10 mouse cellular contexts compared by ENCODE assay signal in the genomic region with DNA sequence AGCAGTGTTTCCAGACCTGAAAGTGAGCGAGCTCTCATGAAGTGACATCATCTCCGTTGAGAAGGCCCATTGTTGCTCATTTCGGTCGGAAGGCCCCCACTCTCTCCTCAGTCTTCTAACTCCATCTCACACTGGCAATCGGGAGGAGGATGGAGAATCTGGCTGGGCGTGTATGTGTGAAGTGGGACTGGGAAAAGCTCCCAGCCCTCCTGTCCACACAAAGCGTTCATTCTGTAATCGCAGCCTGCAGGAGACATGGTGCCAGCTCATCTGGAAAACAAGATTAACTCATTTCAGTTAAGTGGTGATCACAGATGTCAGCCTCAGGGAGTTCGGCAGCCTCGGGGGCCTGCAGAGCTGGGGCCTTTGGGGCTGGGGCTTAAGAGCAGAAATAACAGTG.
A peak's percentile ranks its signal among the peaks of the same experiment; 100 is the strongest.
DNase-seq lines count a peak whose midpoint lies in the region; ATAC-seq lines count a peak whose summit lies in the region.
"Had no signal": no experiment of that assay in that cellular context is flagged by ENCODE, and none has a peak within 500 bp of the region (broad histone marks: within the 10 kb centered on the region; RNA-seq: fewer than 3 reads in every experiment).

No protein-coding gene starts in this region.

- H3K9me3 ChIP-seq in forebrain, embryonic 16.5 days (ENCODE audit: control insufficient read depth, low read length): no peaks in the 10 kb centered on the region
- H3K9me3 ChIP-seq: intestine, embryonic 15.5 days; limb, embryonic 10.5 days had no signal

- no peak overlapping the region for H3K4me3 ChIP-seq in forebrain, embryonic 16.5 days (replicated peaks; ENCODE audit: low read length)
- H3K4me3 ChIP-seq: intestine, embryonic 15.5 days; limb, embryonic 10.5 days had no signal

- no peak overlapping the region for H3K27ac ChIP-seq in forebrain, embryonic 16.5 days (ENCODE audit: low read length)
- H3K27ac ChIP-seq: intestine, embryonic 15.5 days; limb, embryonic 10.5 days had no signal

- 3% methylated on average over 10 of the region's 10 CpGs for WGBS in forebrain, embryonic 16.5 days

- H3K9ac ChIP-seq in forebrain, embryonic 16.5 days (replicated peaks; ENCODE audit: low read depth, low read length): no peak overlapping the region
- H3K9ac ChIP-seq: intestine, embryonic 15.5 days had no signal

- H3K36me3 ChIP-seq in forebrain, embryonic 16.5 days (ENCODE audit: control insufficient read depth, insufficient read depth): no peaks in the 10 kb centered on the region
- H3K36me3 ChIP-seq: intestine, embryonic 15.5 days; limb, embryonic 10.5 days had no signal

- H3K27me3 ChIP-seq in forebrain, embryonic 16.5 days (replicated peaks; ENCODE audit: control insufficient read depth, insufficient read depth, low read length): peaks cover 15% of the 10 kb centered on the region
- H3K27me3 ChIP-seq: intestine, embryonic 15.5 days had no signal

- ATAC-seq in forebrain, embryonic 16.5 days: peak; percentile 93
- ATAC-seq: intestine, embryonic 15.5 days had no signal

- DNase-seq in gastrocnemius, postnatal 14 days: peak; percentile 12
- DNase-seq in gastrocnemius, adult 8-10 months (ENCODE audit: low spot score in 2 of 2): no peak
- peak; percentile 68 for DNase-seq in brain, adult 2 months (ENCODE audit: low read depth, low spot score)
- DNase-seq in layer of hippocampus, postnatal 10 days (ENCODE audit: low spot score in 2 of 2): peak; percentile 26 to 31
- no peak for DNase-seq in thymus, adult 18-20 months
- no peak for DNase-seq in yolk sac, embryonic 10.5 days (ENCODE audit: low spot score)
- DNase-seq in adrenal gland, adult 18-20 months (ENCODE audit: low spot score in 2 of 2): no peak

- intact Hi-C loops in gastrocnemius, postnatal 14 days (cut with DNase I; ENCODE audit: low total_unique reads): loop anchor here (5.0 kb wide), 1 partner anchor 35 kb away; no protein-coding TSS in a partner anchor

- no peak overlapping the region for H3K4me2 ChIP-seq in forebrain, embryonic 16.5 days (ENCODE audit: low read length)
- H3K4me2 ChIP-seq: intestine, embryonic 15.5 days had no signal

- peaks cover 19% of the 10 kb centered on the region for H3K4me1 ChIP-seq in forebrain, embryonic 16.5 days (replicated peaks; ENCODE audit: control insufficient read depth, insufficient read depth, low read length)
- H3K4me1 ChIP-seq: limb, embryonic 10.5 days had no signal

Comparison
In these comparisons a context has a peak if more than half of its experiments do, and no peak if none do; other contexts are left out.
1. DNase-seq: peak in gastrocnemius, postnatal 14 days (single experiment), brain, adult 2 months (single experiment) and layer of hippocampus, postnatal 10 days (2 of 2); none in gastrocnemius, adult 8-10 months (0 of 2), thymus, adult 18-20 months (0 of 2), yolk sac, embryonic 10.5 days (single experiment) and adrenal gland, adult 18-20 months (0 of 2).